Mouse (Mus musculus) layer of hippocampus, postnatal 10 days (tissue): Measurements from ENCODE around the gene Glra4. TPM values are rescaled to one million over a fixed set of nuclear protein-coding genes. Genes with fewer than 3 reads are reported as not detected.

Experiments
- DNase-seq, 2 experiments: peaks; one replicate each; pipeline ENCODE4 v3.0.0; 2021; ENCODE audit warnings: low spot score in 2 of 2
- long read RNA-seq: library from polyadenylated mRNA; stranded (forward); transcript quantifications from one replicate; pipeline ENCODE4 v2.0.0, GENCODE M21; 2023
- total RNA-seq, 2 experiments: library from RNA; stranded (reverse); gene quantifications; 2 replicates each; pipeline ENCODE4 v1.2.3; 2021

The Glra4 gene
- total RNA-seq, result under 1 TPM in 1 of 2 experiments, not detected in 1; 0.39 TPM
- long read RNA-seq, partial matches to known transcripts, result 0 of 2 reads
- long read RNA-seq, other reads (novel, unspliced or antisense), result 2 of 2 reads

DNA sequence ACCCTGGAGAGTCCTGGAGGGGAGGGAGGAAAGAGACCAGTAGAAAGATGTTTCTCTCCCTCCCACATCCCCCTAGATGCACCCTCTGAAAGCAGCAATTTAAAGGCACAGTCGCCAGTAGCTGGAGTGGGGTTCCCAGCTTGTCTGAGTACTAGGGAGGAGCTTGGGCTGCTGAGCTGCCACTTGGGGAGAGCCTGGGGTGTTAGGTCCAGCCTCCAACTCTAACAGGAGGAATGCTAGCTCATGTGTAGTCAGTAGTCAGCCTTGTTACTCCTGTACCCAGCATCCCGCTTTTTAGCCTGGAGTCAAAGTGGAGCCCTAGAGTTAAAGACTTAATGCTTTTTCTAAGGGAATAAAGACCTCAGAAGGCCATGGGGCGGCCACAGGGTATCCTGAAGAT is at the start of gene Glra4:
Gene Glra4, minus strand, starts transcription at position 101 of the 400 bp plus-strand sequence.
- DNase-seq, result no peak

DNA sequence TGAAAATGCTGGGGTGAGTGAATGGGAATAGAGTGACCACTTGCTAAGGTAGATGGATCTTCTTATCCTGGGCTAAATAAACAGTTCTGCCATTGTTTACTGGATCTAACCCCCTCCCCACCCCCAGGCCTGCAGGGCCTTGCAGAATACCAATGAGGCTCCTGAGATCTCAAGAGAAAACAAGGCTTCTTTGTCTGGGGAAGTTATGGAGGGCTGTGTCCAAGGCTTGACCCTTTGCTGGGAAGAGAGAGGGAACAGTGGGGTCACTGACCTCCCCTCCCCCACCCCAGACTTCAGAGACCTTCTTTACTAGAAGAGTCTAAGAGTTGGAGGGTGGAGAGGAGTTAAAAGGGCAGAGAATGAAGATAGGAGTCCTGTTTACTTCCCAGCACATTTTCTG is 48.7 kb upstream of the Glra4 start:
- no peak for DNase-seq

DNA sequence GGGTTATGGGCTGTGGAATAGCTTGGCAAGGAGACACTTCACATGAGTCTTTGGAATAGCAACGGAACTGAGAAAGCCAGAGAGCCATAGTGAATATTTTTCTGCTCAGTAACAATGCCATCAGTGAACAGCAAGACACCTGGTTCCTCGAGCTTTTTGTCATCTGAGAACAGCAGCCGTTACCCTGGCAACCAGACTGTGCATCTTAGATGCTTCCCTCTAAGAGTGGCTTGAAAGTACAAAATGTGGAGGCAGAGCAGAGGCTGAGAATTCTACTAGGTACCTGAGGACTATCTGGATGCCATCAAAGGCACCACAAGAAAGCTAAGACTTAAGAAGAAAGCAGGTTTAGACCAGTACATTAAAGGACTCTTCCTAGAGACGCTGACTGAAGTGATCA is 45.1 kb upstream of the Glra4 start:
- DNase-seq, result no peak

DNA sequence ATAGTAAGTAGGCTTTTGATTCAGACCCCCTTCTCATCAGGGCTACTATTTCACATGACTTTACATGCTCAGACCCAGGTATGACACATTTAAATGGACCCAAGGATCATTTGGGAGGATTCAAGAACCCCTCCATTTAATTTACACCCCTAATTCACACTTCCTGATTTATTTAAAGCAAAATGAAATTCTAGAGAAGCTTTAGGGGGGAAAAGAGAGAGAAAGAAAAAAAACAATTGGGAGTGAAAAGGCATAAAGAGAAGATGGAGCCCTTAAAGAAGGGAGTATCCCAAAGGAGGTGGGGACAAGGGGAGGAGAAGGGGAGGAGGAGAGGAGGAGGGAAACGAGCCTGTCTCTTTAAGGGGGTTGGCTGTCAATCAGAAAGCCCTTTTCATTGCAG is 42.4 kb upstream of the Glra4 start, which contains the start of gene Plp1:
Gene Plp1, plus strand, starts transcription at position 301 of the 400 bp plus-strand sequence.
- DNase-seq, result no peak

DNA sequence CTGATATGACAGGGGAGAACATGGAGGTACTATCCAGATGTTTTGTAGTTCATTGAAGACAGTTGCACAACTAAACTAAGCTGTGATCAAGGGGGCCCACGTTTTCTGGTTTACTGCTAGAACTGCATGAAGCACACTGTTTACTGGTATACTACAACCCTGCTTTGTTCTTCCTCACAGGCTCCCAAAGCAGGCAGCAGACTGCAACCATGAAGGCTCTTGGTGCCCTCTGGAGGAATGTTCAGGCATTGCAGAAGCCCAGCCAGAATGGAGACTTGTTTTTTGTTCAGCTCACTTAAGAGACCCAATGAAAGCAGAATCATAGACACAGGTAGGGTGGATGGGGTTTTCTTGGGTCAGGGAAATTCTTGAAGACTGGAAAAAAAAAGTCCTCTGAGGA is 40.3 kb upstream of the Glra4 start:
- peak; percentile 82 to 84 for DNase-seq

DNA sequence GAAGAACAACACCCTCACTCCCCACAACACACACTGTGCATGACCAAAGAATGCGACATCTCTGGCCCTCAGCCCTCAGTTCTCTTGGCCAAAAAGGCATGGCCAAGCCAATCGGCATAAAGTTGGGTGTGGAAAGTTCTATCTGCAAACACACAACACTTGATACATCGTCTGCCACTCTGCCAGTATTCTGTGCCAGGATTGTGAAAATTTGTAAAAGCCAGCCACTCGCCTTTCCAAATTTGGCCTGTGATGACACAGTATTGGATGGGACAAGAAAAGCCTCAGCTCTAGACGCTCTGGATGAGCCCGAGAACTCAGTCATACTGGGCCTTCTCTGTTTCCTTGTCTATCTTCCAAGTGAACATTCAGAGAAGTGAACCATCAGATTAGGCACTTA is 39.8 kb upstream of the Glra4 start:
- no peak for DNase-seq

- no peak for DNase-seq
Observed at GRCm38 (mm10) chrX:136797223-136797622, 17.3 kb upstream of the Glra4 start.

- no peak for DNase-seq
Observed at GRCm38 (mm10) chrX:136789446-136789845, 9.5 kb upstream of the Glra4 start.

GRCm38 (mm10) chrX:136779262-136779661 is 679 bp downstream of the Glra4 start:
- DNase-seq, result no peak

DNA sequence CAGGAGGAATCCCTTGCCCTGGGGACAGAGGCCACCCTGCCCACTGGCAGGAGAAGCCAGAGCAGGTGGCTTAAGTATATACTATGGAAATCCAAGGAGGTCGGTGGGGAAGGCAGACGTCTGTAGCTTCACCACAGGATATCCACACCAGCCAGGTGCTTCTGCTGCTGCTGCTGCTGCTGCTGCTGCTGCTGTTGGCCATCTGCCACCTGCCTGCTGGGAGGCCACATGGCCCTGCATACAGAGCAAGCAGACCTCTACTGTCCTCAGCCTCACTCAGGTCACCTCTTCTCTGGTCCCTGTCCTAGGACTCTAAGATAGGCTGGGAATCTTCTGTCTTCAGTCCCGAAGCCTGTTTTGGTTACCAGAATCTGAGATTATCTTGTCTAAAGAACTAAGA is 1.9 kb downstream of the Glra4 start:
- no peak for DNase-seq

GRCm38 (mm10) chrX:136773035-136773434 is 6.9 kb downstream of the Glra4 start:
- DNase-seq, result no peak

- no peak for DNase-seq
Observed at GRCm38 (mm10) chrX:136761103-136762074, 18.6 kb downstream of the Glra4 start.

- DNase-seq, result no peak
Observed at GRCm38 (mm10) chrX:136755464-136755863, 24.5 kb downstream of the Glra4 start.

DNA sequence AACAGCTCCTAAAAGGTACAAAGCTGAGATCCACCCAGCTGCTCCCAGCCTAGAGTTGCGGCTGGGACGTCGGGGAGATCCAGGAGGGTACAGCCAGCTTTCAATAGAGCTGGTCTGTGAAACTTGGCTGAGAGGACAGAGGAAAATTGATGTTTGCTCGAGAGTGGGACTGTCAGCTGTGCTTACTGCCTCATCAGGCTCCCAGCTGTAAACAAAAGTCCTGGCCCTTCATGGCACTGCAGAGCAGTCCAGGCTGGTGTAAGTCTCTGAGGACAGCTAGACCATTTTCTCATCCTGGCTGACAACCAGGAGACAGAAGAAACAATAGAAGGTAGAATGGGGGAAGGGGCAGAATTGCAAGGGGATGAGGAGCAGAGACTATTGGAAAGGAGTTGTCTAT is 30.6 kb downstream of the Glra4 start:
- DNase-seq, result no peak

DNA sequence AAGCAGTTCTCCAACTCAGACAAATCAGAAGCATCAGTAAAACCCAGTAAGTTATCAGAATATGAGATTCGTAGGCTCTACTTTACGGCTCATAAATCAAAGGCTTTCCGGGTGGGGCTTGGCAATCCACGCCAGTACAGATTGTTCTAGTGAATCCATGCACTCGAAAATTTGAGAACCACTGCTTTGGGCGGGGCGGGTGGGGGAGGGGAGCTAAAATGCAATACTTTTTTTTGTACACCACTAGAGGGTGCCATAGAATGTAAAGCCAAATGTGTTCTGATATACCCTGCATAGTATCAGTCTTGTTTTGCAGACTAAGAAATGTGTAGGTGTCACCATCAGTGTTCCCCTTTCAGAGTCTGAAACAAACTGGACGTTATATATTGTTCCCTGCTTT is 35.3 kb downstream of the Glra4 start:
- DNase-seq, result no peak

GRCm38 (mm10) chrX:136743459-136743858 is 36.5 kb downstream of the Glra4 start, which contains the start of gene Morf4l2:
Morf4l2 (minus strand) TSS chrX:136743690.
- no peak for DNase-seq

DNA sequence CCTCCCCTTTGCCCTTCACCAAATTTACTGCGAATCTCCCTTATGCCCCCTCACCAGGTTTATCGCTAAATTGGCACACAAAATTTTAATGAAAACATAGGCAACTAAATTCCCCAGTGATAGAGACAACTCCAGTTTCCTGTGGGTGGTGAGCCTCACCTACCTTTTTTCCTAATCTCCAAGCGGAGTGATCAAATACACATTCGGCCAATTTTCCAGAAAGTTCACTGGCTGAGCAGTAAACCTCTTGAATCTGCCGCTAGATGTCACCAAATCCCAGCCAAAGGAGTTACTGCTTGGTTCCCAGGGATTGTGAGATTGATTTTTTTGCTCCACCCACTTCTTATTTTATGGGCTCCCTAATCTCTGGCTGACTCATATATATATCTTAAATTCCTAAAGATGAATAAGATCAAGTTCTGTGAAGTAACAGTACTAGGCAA is 37.3 kb downstream of the Glra4 start:
- DNase-seq, result peak; percentile 46 to 60

GRCm38 (mm10) chrX:136742241-136742640 is 37.7 kb downstream of the Glra4 start:
- DNase-seq, result peak in 1 of 2 experiments; percentile 24

DNA sequence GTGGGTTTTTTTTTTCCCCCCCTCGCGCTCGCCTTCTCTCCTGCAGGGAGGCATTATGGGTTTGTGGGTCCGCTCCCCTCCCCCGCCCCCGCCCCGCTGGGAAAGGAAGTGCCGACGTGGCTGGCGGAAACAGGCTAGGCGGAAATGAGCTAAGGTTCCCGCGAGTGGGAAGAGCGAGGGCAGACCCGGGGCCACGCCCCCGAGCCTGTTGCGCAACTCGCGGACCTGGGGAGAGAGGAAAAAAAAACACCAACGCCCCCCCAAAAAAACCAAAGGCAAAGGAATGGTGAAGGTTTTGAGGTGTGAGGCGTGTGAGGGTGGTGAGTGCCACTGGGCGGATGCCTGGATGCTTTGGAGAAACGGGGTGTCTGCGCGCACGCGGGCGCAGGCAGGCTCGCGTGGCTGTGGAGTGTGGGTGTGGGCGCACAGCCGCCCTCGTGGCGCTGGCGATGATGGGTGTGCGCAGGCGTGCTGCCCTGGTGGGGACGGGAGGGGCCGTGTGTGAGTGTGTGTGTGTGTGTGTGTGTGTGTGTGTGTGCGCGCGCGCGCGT is 38.2 kb downstream of the Glra4 start:
- DNase-seq, result peak; percentile 69 to 81

GRCm38 (mm10) chrX:136740791-136741650 is 38.9 kb downstream of the Glra4 start:
- DNase-seq, result peak; percentile 82 to 84
